Mouse (Mus musculus) adrenal gland, postnatal 10 days (tissue): Measurements from ENCODE around the gene Ms4a1. TPM values are rescaled to one million over a fixed set of nuclear protein-coding genes. Genes with fewer than 3 reads are reported as not detected.

Experiments
- total RNA-seq, 2 experiments: library from RNA; stranded (reverse); gene quantifications; 2 replicates each; pipeline ENCODE4 v1.2.3; 2021

Gene Ms4a1
- total RNA-seq, 2 experiments from 2014 or later, result 3.6 to 4.1 TPM

Other genes with a start within 250 kb of the Ms4a1 start
- gene Ms4a18, start 248.2 kb downstream of the Ms4a1 start, total RNA-seq, result not detected
- 1 to 10 TPM; 1.2 to 2.3 TPM for gene Ms4a8a, start 185.1 kb downstream of the Ms4a1 start, total RNA-seq
- not detected for gene 1700017D01Rik, start 135.4 kb downstream of the Ms4a1 start, total RNA-seq
- gene 1700025F22Rik, start 100.9 kb downstream of the Ms4a1 start, total RNA-seq, result not detected
- not detected for gene Ms4a13, start 69.5 kb downstream of the Ms4a1 start, total RNA-seq
- not detected for gene Ms4a12, start 33.8 kb downstream of the Ms4a1 start, total RNA-seq
- gene Ms4a5, start 17.6 kb upstream of the Ms4a1 start, total RNA-seq, result not detected
- not detected for gene Ms4a14, start 48.2 kb upstream of the Ms4a1 start, total RNA-seq
- 1 to 10 TPM in 1 of 2 experiments, under 1 TPM in 1; 0.96 to 1.8 TPM for gene Ms4a7, start 69.9 kb upstream of the Ms4a1 start, total RNA-seq
- gene Ms4a4a, start 109.3 kb upstream of the Ms4a1 start, total RNA-seq, result 1 to 10 TPM; 2.6 to 6.4 TPM
- 1 to 10 TPM; 1.3 to 1.5 TPM for gene Ms4a4c, start 138.5 kb upstream of the Ms4a1 start, total RNA-seq
- 1 to 10 TPM; 8.4 to 9.8 TPM for gene Ms4a4b, start 177.3 kb upstream of the Ms4a1 start, total RNA-seq
- gene Ms4a6c, start 203.1 kb upstream of the Ms4a1 start, total RNA-seq, result 1 to 10 TPM; 4.7 to 8.4 TPM
- 1 to 10 TPM in 1 of 2 experiments, under 1 TPM in 1; 1.00 to 1.1 TPM for gene Gm8369, start 219.7 kb upstream of the Ms4a1 start, total RNA-seq